Mouse (Mus musculus) urinary bladder, postnatal 36 days (tissue): ENCODE measurements around the gene Stk11.
A peak's percentile ranks its signal among the peaks of the same experiment; 100 is the strongest.

ENCODE experiments used
- DNase-seq, 2 experiments: peaks; one replicate each; pipeline ENCODE4 v3.0.0; 2022; ENCODE audit warnings: low spot score in 2 of 2, mixed read lengths in 1 of 2

The Stk11 gene

GRCm38 (mm10) chr10:80115290-80115943 lies at the start of gene Stk11:
Gene Stk11, plus strand, starts transcription at chr10:80115803.
- peak; percentile 98 to 99 for DNase-seq

GRCm38 (mm10) chr10:80069251-80069650 lies 46.4 kb upstream of the Stk11 start:
- DNase-seq, result no peak

DNA sequence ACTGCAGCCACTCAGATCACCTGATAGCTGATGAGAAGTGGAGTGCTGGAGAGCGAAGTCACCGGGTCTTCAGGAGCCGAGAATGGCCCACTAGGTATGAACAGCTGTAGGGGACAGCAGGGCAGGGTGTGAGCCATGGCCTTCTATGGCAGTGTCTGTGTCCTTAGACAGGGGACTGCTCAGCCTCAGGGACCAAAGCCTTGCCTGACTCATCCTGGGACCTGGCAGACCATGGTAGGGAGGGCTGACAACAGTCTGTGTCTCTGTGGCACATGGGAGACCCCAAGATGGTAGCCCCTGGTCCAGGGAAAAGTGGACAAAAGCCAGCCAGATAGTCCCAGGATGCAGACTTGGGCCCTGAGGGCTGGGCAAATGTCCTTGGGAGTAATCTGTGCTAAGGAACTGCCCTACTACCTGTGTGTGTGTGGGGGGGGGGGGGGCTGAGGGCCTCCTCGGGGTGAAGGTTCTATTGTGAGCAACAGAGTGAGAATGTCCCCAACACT lies 45.6 kb upstream of the Stk11 start:
- DNase-seq, result no peak

DNA sequence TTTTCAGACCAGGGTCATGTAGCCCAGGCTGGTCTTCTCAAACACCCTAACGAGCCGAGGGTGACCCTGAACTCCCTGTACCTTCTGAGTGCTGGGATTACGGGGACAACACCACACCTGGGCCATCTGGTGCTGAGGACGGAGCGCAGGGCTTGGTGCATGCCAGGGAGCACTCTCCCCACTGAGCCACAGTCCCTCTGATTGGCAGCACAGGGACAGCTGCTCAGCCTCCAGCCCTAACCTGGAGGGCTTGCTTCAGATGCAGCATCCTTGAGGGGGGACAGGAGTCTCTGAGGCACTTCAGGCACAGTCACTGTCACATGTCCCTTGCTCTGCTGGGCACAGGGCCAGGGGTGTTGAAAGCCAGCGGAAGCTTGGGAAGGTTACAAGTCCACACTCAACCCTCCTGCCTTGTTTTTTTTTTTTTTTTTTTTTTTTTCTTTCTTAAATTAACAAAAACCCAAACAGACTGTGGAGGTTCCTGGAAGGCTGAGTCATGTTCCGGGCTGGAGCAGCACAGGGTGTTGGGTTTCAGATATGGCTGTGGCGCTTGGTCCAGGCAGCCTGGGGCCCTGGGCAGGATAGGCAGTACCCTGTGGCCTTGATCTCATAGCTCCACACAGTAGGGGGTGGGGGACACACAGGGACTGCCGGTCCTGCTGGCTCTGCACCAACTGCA lies 44.6 kb upstream of the Stk11 start:
- peak; percentile 66 to 89 for DNase-seq

GRCm38 (mm10) chr10:80071516-80071900 lies 44.1 kb upstream of the Stk11 start:
- DNase-seq, result no peak

DNA sequence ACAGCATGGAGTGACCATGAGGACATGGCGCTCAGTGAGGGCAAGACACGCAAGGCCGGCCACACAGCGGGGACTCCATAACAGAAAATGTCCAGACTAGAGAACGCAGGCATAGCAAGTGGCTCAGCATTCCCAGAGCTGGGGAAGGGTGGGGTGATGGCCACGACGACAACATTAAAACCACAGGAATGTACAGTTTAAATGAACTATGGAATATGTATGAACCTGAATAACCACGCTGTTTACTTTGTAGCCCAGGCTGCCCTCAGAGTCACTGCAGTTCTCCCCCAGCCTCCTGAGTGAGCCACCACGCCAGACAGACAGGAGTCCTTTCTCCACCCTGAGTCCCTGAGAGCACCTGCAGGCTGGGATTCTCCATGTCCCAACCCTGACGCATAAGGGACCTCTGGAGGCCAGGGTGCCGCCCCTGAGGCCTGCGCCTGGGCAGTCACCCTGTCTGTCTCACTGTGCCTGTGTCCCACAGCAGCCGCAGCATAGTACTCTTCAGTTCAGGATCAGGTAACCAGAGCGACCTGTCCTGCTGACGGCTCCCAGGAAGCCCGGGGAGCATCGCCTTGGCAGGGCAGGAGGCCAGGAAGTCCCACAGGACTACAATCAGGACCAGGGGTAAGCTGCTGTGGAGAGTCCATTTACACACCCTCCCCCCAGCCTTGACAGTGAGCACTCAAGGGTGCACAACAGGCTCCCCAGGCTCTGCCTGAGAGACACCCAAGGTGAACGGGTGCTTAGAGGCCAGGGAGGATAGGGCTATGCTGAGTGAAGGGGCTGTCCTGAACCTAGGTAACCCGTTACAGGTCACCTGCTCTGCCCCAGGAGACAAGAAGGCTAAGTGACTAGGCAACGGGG lies 42.7 kb upstream of the Stk11 start:
- no peak for DNase-seq

DNA sequence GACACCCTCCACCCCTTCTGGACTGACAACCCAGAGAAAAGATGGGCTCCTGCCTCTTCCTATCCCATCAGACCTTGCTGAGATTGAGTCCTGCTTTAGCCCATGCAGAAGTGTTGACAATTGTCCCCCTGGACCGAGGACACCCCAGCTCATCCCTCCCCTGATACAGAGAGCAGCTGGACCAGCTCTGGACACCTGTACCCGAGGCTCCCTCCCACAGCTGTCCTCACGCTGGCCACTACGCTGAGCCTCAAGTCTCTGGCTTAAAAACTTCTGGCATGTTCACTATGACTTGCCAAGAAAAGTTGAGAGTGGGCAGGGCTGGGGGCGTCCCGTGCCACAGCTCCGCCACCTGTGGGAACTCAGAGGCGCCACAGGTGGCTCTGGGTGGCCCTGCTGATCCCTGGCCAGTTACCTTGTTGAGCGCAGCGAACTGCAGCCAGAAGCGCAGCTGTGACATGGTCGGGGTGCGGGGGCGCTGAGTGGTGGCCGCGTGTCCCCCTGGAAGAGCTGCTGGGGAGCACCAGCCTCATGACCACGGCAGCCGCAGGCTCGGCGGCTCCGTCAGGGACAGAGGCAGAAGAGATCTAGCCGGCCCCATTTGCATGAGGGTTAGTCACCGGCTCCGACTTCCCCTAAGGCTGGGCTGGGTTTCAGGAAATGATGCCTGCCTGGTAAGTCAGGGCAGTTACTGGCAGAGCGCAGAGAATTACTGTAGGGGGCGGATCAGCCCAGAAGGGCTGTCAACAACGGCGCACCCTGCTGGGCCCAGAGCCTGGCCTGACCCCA lies 40.6 kb upstream of the Stk11 start:
- DNase-seq, result peak; percentile 73 to 82

DNA sequence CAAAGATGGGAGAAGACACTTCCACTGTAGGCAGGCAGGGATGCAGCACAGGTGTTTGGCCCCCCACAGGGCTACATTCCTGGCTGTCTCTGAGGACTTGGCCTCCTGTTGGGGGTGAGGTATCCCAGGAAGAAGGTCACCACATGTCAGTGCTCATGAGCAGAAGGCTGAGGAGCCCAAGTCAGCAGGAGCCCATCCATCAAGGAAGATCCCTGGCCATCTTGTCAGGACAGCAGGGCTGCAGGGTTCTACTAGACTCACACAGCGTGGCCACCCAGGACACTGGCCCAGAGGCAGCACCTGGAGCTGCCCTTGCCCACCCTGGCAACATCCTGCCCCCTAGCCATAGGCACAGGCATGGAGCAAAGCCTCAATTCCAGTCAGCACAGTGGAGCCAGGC lies 39.7 kb upstream of the Stk11 start:
- DNase-seq, result no peak

DNA sequence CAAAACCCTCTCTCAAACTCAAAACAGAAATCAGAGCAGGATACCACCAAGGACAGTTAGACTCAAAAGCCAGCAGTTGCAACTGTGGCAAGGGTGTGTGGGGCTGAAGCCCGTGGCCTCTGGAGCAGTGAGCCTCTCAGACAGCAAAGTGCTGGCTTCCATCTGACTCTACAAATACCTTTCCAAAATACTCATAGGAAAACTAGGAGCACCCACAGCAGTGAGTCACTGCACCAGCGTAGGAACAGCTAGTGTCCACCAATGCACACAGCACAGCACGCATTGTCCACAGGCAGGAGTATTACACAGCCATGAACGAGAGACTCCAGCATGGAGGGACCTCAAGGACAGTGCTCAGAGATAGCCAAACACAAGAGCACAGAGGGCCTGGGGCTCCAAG lies 39.2 kb upstream of the Stk11 start:
- no peak for DNase-seq

- no peak for DNase-seq
Measured at GRCm38 (mm10) chr10:80077312-80077711, 38.3 kb upstream of the Stk11 start.

GRCm38 (mm10) chr10:80078366-80078765 lies 37.2 kb upstream of the Stk11 start:
- DNase-seq, result no peak

- no peak for DNase-seq
Measured at GRCm38 (mm10) chr10:80080396-80081070, 35.1 kb upstream of the Stk11 start.

- no peak for DNase-seq
Measured at GRCm38 (mm10) chr10:80081075-80081474, 34.5 kb upstream of the Stk11 start.

GRCm38 (mm10) chr10:80084817-80085487 lies 30.7 kb upstream of the Stk11 start:
- DNase-seq, result no peak

DNA sequence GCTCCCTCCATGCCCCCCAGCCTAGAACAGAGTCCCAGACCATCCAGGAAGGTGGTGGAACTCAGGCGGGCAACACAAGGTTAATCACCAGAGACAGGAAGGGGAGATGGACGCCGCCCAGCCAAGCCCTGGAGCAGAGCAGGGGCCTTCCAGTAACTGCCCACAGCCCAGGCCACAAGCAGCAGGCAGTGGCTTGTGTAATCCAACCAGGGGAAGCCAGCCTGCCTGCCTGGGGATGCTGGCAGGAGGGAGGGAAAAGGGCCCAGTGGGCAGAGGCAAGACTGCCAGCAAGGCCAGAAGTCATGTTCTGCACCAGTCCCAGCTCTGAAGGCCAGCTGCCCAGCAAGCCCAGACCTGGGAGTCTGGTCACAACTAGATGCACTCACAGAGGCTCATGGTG lies 28.8 kb upstream of the Stk11 start:
- peak in 1 of 2 experiments; percentile 68 for DNase-seq

DNA sequence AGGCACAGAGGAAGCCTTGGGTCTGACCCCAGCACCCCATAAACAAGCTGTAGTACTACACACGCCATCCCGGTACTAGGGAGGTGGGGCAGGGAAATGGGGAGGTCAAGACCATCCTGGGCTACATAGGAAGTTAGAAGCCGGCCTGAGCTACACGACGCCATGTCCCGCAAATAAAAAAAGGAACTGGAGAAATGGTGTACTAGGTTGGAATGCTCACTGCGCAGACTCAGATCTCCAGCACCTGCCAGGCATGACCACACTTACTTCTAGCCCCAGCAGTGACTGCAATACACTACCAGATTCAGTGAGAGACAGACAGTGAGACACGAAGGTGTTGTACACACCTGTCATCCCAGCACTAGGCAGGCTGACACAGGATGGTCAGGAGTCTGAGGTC lies 28.1 kb upstream of the Stk11 start:
- no peak for DNase-seq

- DNase-seq, result no peak
Measured at GRCm38 (mm10) chr10:80089146-80089545, 26.5 kb upstream of the Stk11 start.

GRCm38 (mm10) chr10:80091527-80091926 lies 24.1 kb upstream of the Stk11 start:
- DNase-seq, result no peak

DNA sequence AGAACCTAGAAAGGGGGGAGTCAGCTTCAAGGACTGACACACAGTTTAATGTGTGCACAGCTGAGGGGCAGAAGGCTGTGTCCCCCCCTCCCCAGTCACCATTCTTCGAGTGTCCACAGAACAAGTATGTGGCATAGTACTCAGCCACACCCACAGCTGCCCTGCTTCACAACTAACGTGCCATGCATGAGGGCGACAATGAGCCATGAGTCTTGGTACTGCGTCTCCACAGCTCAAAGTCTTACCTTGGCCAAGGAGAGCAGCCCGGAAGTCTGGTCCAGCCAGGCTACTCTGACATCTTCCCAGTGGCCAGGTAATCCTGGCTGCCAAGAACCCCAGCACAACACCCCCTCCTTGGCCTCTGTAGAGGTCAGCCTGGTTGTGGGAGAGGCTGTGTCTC lies 22.9 kb upstream of the Stk11 start:
- DNase-seq, result no peak

DNA sequence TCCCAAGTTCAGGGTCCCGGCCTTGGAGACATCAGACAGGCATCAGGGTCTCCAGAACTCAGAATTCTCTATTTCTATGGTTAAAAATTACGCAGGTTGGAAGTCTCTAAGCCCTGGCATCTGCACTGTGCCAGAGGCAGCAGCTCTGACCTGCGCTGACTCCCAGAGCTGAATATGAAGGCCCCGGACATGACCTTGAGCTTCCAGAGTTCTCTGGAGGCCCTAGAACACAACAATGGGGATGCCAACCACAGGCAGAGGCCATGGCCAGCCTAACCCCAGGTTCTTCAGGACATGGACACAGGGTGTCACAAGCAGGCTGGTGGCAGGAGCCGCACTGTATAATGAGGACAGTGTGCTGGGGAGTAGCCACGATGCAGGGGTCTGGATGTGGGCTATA lies 21.5 kb upstream of the Stk11 start:
- no peak for DNase-seq

- DNase-seq, result no peak
Measured at GRCm38 (mm10) chr10:80094684-80095083, 20.9 kb upstream of the Stk11 start.
